Mouse (Mus musculus): ENCODE data around the gene Gm20696. TPM values are rescaled to one million over a fixed set of nuclear protein-coding genes. Genes with fewer than 3 reads are reported as not detected.

Gm20696 gene
- polyA plus RNA-seq, 1 experiment from 2014 or later: 3.6 TPM

GRCm38 (mm10) chr6:99464449-99464848 lies 202.1 kb downstream of the Gm20696 start:
- Histone ChIP-seq H3K9me3 (no peaks in the 10 kb centered on the region), H3K4me1 (replicated peaks) (peaks cover 20% of the 10 kb centered on the region; the same call in 1 of the 2 replicates), H3K27me3 (no peaks in the 10 kb centered on the region), H3K36me3 (no peaks in the 10 kb centered on the region), H3K9ac (replicated peaks) (no peak overlapping the region), H3K4me2 (replicated peaks) (no peak overlapping the region), H3K27ac (no peak overlapping the region), H3K4me3 (replicated peaks) (no peak overlapping the region)
- WGBS: 58% methylated on average over 4 of the region's 4 CpGs
- ATAC-seq: 0 out of 2 replicates have a peak, but pooled peaks have one; percentile 48

- H3K4me2 ChIP-seq (replicated peaks): no peak overlapping the region
- no peaks in the 10 kb centered on the region for H3K9me3 ChIP-seq
- H3K27ac ChIP-seq: no peak overlapping the region
- no peaks in the 10 kb centered on the region for H3K27me3 ChIP-seq
- peaks cover 20% of the 10 kb centered on the region; the same call in 1 of the 2 replicates for H3K4me1 ChIP-seq (replicated peaks)
- 82% methylated on average over 7 of the region's 7 CpGs for whole genome bisulfite sequencing
- no peak overlapping the region for H3K4me3 ChIP-seq (replicated peaks)
- H3K36me3 ChIP-seq: no peaks in the 10 kb centered on the region
- H3K9ac ChIP-seq (replicated peaks): no peak overlapping the region
- no peak for ATAC-seq
These were observed 202.7 kb downstream of the Gm20696 start for GRCm38 (mm10) chr6:99463906-99464305.

- peaks cover 5% of the 10 kb centered on the region; the same call in 1 of the 2 replicates for H3K4me1 ChIP-seq (replicated peaks)
- 95% methylated on average over 4 of the region's 4 CpGs for WGBS
- H3K4me3 ChIP-seq (replicated peaks): no peak overlapping the region
- no peaks in the 10 kb centered on the region for H3K9me3 ChIP-seq
- H3K9ac ChIP-seq (replicated peaks): no peak overlapping the region
- ATAC-seq: no peak
- no peak overlapping the region for H3K4me2 ChIP-seq (replicated peaks)
- H3K36me3 ChIP-seq: no peaks in the 10 kb centered on the region
- no peak overlapping the region for H3K27ac ChIP-seq
- H3K27me3 ChIP-seq: no peaks in the 10 kb centered on the region
These were observed 207.8 kb downstream of the Gm20696 start for GRCm38 (mm10) chr6:99458775-99459174.

- no peak overlapping the region for H3K9ac ChIP-seq (replicated peaks)
- no peak overlapping the region for H3K4me2 ChIP-seq (replicated peaks)
- no peak for ATAC-seq
- H3K27ac ChIP-seq: no peak overlapping the region
- no peak overlapping the region for H3K4me3 ChIP-seq (replicated peaks)
- H3K9me3 ChIP-seq: no peaks in the 10 kb centered on the region
- no peaks in the 10 kb centered on the region for H3K27me3 ChIP-seq
- H3K36me3 ChIP-seq: no peaks in the 10 kb centered on the region
- H3K4me1 ChIP-seq (replicated peaks): peaks cover 9% of the 10 kb centered on the region; the same call in 1 of the 2 replicates
- 94% methylated on average over 7 of the region's 7 CpGs for WGBS
These were observed 212.7 kb downstream of the Gm20696 start for GRCm38 (mm10) chr6:99453763-99454520.

- no peak overlapping the region for H3K9ac ChIP-seq (replicated peaks)
- no peak for ATAC-seq
- 70% methylated on average over 2 of the region's 2 CpGs for WGBS
These were observed 213.9 kb downstream of the Gm20696 start for GRCm38 (mm10) chr6:99452638-99453185.

GRCm38 (mm10) chr6:99451479-99451878 lies 215.1 kb downstream of the Gm20696 start:
- Histone ChIP-seq H3K4me1 (replicated peaks) (peaks cover 9% of the 10 kb centered on the region; the same call in 1 of the 2 replicates), H3K36me3 (no peaks in the 10 kb centered on the region), H3K4me3 (replicated peaks) (no peak overlapping the region), H3K27me3 (no peaks in the 10 kb centered on the region), H3K27ac (no peak overlapping the region), H3K4me2 (replicated peaks) (no peak overlapping the region), H3K9me3 (no peaks in the 10 kb centered on the region), H3K9ac (replicated peaks) (no peak overlapping the region)
- ATAC-seq: no peak
- WGBS: 58% methylated on average over 11 of the region's 11 CpGs

More at GRCm38 (mm10) chr6:99452638-99453185, 213.9 kb downstream of the Gm20696 start:
- H3K27ac ChIP-seq: no peak overlapping the region
- H3K27me3 ChIP-seq: no peaks in the 10 kb centered on the region
- no peak overlapping the region for H3K4me3 ChIP-seq (replicated peaks)
- H3K9me3 ChIP-seq: no peaks in the 10 kb centered on the region
- H3K4me1 ChIP-seq (replicated peaks): peaks cover 9% of the 10 kb centered on the region; the same call in 1 of the 2 replicates
- H3K36me3 ChIP-seq: no peaks in the 10 kb centered on the region
- H3K4me2 ChIP-seq (replicated peaks): no peak overlapping the region

- Histone ChIP-seq H3K27me3 (no peaks in the 10 kb centered on the region), H3K36me3 (no peaks in the 10 kb centered on the region), H3K9ac (replicated peaks) (no peak overlapping the region), H3K27ac (no peak overlapping the region), H3K4me3 (replicated peaks) (no peak overlapping the region), H3K4me1 (replicated peaks) (peaks cover 9% of the 10 kb centered on the region; the same call in 1 of the 2 replicates), H3K9me3 (no peaks in the 10 kb centered on the region), H3K4me2 (replicated peaks) (no peak overlapping the region)
- WGBS: 85% methylated on average over 4 of the region's 4 CpGs
- ATAC-seq: no peak
These were observed 219.2 kb downstream of the Gm20696 start for GRCm38 (mm10) chr6:99447447-99447846.

GRCm38 (mm10) chr6:99446801-99447415 lies 219.7 kb downstream of the Gm20696 start:
- WGBS: 96% methylated on average over 12 of the region's 12 CpGs

GRCm38 (mm10) chr6:99443460-99443859 lies 223.1 kb downstream of the Gm20696 start:
- H3K9me3 ChIP-seq: no peaks in the 10 kb centered on the region
- no peak overlapping the region for H3K27ac ChIP-seq
- 85% methylated on average over 5 of the region's 5 CpGs for WGBS
- no peak overlapping the region for H3K4me2 ChIP-seq (replicated peaks)
- H3K36me3 ChIP-seq: no peaks in the 10 kb centered on the region
- no peaks in the 10 kb centered on the region for H3K27me3 ChIP-seq
- no peak overlapping the region for H3K4me3 ChIP-seq (replicated peaks)
- peaks cover 30% of the 10 kb centered on the region for H3K4me1 ChIP-seq (replicated peaks)
- H3K9ac ChIP-seq (replicated peaks): no peak overlapping the region
- no peak for ATAC-seq

More at GRCm38 (mm10) chr6:99446801-99447415, 219.7 kb downstream of the Gm20696 start:
- Histone ChIP-seq H3K9me3 (no peaks in the 10 kb centered on the region), H3K27ac (no peak overlapping the region), H3K9ac (replicated peaks) (no peak overlapping the region), H3K36me3 (no peaks in the 10 kb centered on the region), H3K4me1 (replicated peaks) (peaks cover 8% of the 10 kb centered on the region; the same call in 1 of the 2 replicates), H3K4me3 (replicated peaks) (no peak overlapping the region), H3K27me3 (no peaks in the 10 kb centered on the region), H3K4me2 (replicated peaks) (no peak overlapping the region)
- no peak for ATAC-seq

GRCm38 (mm10) chr6:99441100-99441499 lies 225.5 kb downstream of the Gm20696 start:
- no peaks in the 10 kb centered on the region for H3K9me3 ChIP-seq
- H3K9ac ChIP-seq (replicated peaks): no peak overlapping the region
- H3K4me1 ChIP-seq (replicated peaks): peaks cover 37% of the 10 kb centered on the region
- no peaks in the 10 kb centered on the region for H3K36me3 ChIP-seq
- ATAC-seq: no peak
- no peak overlapping the region for H3K4me3 ChIP-seq (replicated peaks)
- no peaks in the 10 kb centered on the region for H3K27me3 ChIP-seq
- 68% methylated on average over 7 of the region's 7 CpGs for WGBS
- H3K27ac ChIP-seq: 0 out of 2 replicates have a peak overlapping the region, but pooled peaks have one; percentile 5
- no peak overlapping the region for H3K4me2 ChIP-seq (replicated peaks)

- H3K27ac ChIP-seq: peak overlapping the region; percentile 73
These were observed 226.0 kb downstream of the Gm20696 start for GRCm38 (mm10) chr6:99440606-99441005.

GRCm38 (mm10) chr6:99439878-99440361 lies 226.7 kb downstream of the Gm20696 start:
- WGBS: 2% methylated on average over 9 of the region's 9 CpGs
- peak overlapping the region; percentile 73 for H3K27ac ChIP-seq
- H3K4me2 ChIP-seq (replicated peaks): peak overlapping the region; percentile 22
- ATAC-seq: peak; percentile 72
- no peaks in the 10 kb centered on the region for H3K9me3 ChIP-seq
- H3K9ac ChIP-seq (replicated peaks): 0 out of 2 replicates have a peak overlapping the region, but pooled peaks have one; percentile 15
- H3K4me1 ChIP-seq (replicated peaks): peaks cover 37% of the 10 kb centered on the region
- H3K4me3 ChIP-seq (replicated peaks): no peak overlapping the region
- peaks cover under 1% of the 10 kb centered on the region; the same call in 1 of the 2 replicates for H3K36me3 ChIP-seq
- no peaks in the 10 kb centered on the region for H3K27me3 ChIP-seq

More at GRCm38 (mm10) chr6:99440606-99441005, 226.0 kb downstream of the Gm20696 start:
- ATAC-seq: 0 out of 2 replicates have a peak, but pooled peaks have one; percentile 51
- Histone ChIP-seq H3K4me3 (replicated peaks) (no peak overlapping the region), H3K4me2 (replicated peaks) (no peak overlapping the region), H3K4me1 (replicated peaks) (peaks cover 37% of the 10 kb centered on the region), H3K36me3 (no peaks in the 10 kb centered on the region), H3K27me3 (no peaks in the 10 kb centered on the region), H3K9ac (replicated peaks) (no peak overlapping the region), H3K9me3 (no peaks in the 10 kb centered on the region)
- WGBS: 96% methylated on average over 2 of the region's 2 CpGs
